In the genomic region with DNA sequence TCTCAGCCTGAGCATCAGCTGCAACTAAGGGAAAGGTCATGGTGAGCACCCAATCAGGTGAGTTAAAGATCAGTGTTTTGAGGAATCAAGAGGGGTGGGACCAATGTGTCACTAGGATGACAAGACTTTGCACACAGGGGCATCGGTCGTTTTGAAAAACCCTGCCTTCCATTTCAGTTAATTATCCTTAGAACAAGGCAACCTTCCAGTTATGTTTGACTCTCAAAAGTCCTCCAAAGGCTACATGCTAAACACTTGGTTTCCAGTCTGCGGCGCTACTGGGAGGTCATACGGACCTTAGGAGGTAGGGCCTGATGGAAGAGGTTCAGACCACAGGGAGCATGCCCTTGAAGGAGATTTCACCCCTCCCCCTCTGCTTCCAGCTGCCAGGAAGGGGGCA, we compare ENCODE assay signal across 23 mouse cellular contexts. TPM values are rescaled to one million over a fixed set of nuclear protein-coding genes. Genes with fewer than 3 reads are reported as not detected.
A peak's percentile ranks its signal among the peaks of the same experiment; 100 is the strongest.
DNase-seq lines count a peak whose midpoint lies in the region; ATAC-seq and TF ChIP-seq lines count a peak whose summit lies in the region.
"Not testable (repeated sequence)": the region's sequence is repeated elsewhere in the genome, so short reads cannot be mapped to it uniquely, and the experiment has no call there.
"Had no signal": no experiment of that assay in that cellular context is flagged by ENCODE, and none has a peak within 500 bp of the region (broad histone marks: within the 10 kb centered on the region; RNA-seq: fewer than 3 reads in every experiment).

No protein-coding gene starts in this region.

- peaks cover 12% of the 10 kb centered on the region for H3K9me3 ChIP-seq in G1E (replicated peaks)
- H3K9me3 ChIP-seq in liver, postnatal 0 days (ENCODE audit: low read length) = not testable (repeated sequence)

- not testable (repeated sequence) for TF ChIP-seq POLR2A in kidney, adult 2 months (IDR thresholded peaks at IDR 0.05; ENCODE audit: low read depth, low read length); liver, adult 2 months (IDR thresholded peaks at IDR 0.05; ENCODE audit: extremely low read depth, insufficient read depth, low read length)

- not testable (repeated sequence) for DNase-seq in G1E (ENCODE audit: low spot score)
- DNase-seq in kidney, adult 11 months = peak; percentile 81
- peak; percentile 90 for DNase-seq in kidney, adult 2 months
- peak; percentile 92 for DNase-seq in kidney, adult 9 months
- DNase-seq in kidney, postnatal 10 days = peak; percentile 30
- DNase-seq in kidney, postnatal 25 days = peak; percentile 62 to 83
- DNase-seq in liver, adult 2 months (ENCODE audit: extremely low read depth, low read depth, low spot score) = peak; percentile 91
- peak; percentile 19 for DNase-seq in liver, postnatal 0 days

- not testable (repeated sequence) for H3K4me3 ChIP-seq in G1E (ENCODE audit: low read depth, low read length); kidney, adult 2 months (ENCODE audit: insufficient read depth, low read depth, low read length); liver, adult 2 months (ENCODE audit: insufficient read depth, low read depth, low read length); liver, postnatal 0 days (ENCODE audit: low read depth, low read length)

- peaks cover 10% of the 10 kb centered on the region for H3K4me1 ChIP-seq in G1E (ENCODE audit: insufficient read depth, low read depth, low read length)
- H3K4me1 ChIP-seq in kidney, adult 2 months (ENCODE audit: control insufficient read depth, insufficient read depth, low read length); liver, adult 2 months (ENCODE audit: control insufficient read depth, insufficient read depth, low read length); liver, postnatal 0 days (ENCODE audit: insufficient read depth): not testable (repeated sequence)

- not testable (repeated sequence) for TF ChIP-seq CTCF in G1E (IDR thresholded peaks at IDR 0.05; ENCODE audit: low read depth, low read length); kidney, adult 2 months (conservative IDR thresholded peaks at IDR 0.05; ENCODE audit: insufficient read depth, insufficient read length, low read depth, low read length); liver, adult 2 months (IDR thresholded peaks at IDR 0.05; ENCODE audit: low read depth, low read length); liver, postnatal 0 days (IDR thresholded peaks at IDR 0.05; ENCODE audit: low read depth)

- H3K27me3 ChIP-seq in G1E (ENCODE audit: insufficient read depth, low read length) = peaks cover 31% of the 10 kb centered on the region
- H3K27me3 ChIP-seq in kidney, adult 2 months (replicated peaks; ENCODE audit: control insufficient read depth, insufficient read depth, low read length); liver, adult 2 months (ENCODE audit: control insufficient read depth, insufficient read depth, low read length): not testable (repeated sequence)
- H3K27me3 ChIP-seq in liver, postnatal 0 days (ENCODE audit: insufficient read depth, low read length) = peaks cover 15% of the 10 kb centered on the region; the same call in 1 of the 2 replicates

- TF ChIP-seq EP300 in liver, postnatal 0 days (IDR thresholded peaks at IDR 0.05; ENCODE audit: low read depth) = not testable (repeated sequence)

- H3K36me3 ChIP-seq in G1E (replicated peaks); kidney, adult 2 months (ENCODE audit: control insufficient read depth, insufficient read depth, low read length); liver, adult 2 months (ENCODE audit: control insufficient read depth, insufficient read depth, low read length); liver, postnatal 0 days (replicated peaks; ENCODE audit: insufficient read depth, low read length): not testable (repeated sequence)

- 41% methylated on average over 5 of the region's 5 CpGs for WGBS in kidney, adult 2 months
- 35% methylated on average over 5 of the region's 5 CpGs for WGBS in liver, adult 2 months
- WGBS in liver, postnatal 0 days (ENCODE audit: insufficient replicate concordance) = 71% methylated on average over 5 of the region's 5 CpGs

- peak overlapping the region; percentile 72 for H3K27ac ChIP-seq in kidney, adult 2 months (ENCODE audit: insufficient read depth, low read depth, low read length)
- H3K27ac ChIP-seq in liver, adult 2 months (replicated peaks; ENCODE audit: insufficient read depth, low read depth, low read length); liver, postnatal 0 days (ENCODE audit: low read depth): not testable (repeated sequence)

- ATAC-seq in G1E (ENCODE audit: extremely low read depth, insufficient number of reproducible peaks, low FRiP score, poor library complexity, severe bottlenecking) = peak; percentile 34; the same call in 1 of the 2 replicates
- peak; percentile 72 for ATAC-seq in liver, postnatal 0 days

- H3K9ac ChIP-seq in liver, adult 2 months (ENCODE audit: low read depth, low read length); liver, postnatal 0 days (replicated peaks): not testable (repeated sequence)

- H3K4me2 ChIP-seq in liver, postnatal 0 days (ENCODE audit: low read depth, low read length) = not testable (repeated sequence)

- not testable (repeated sequence) for H3K79me2 ChIP-seq in liver, adult 2 months (ENCODE audit: control insufficient read depth, insufficient read depth, low read length)

RNA-seq across cellular contexts. Expression of gene Acot3, which starts 1.2 kb away (rescaled TPM):
- total RNA-seq in G1E (2014; fragmentation: Nextera tagmentation) (not detected in 2 replicates), G1E (2017) (not detected in 2 replicates)
- polyA plus RNA-seq in G1E (2012) = 0.03 TPM in 2 replicates
- 30.7 and 37.0 TPM in 2 replicates for polyA plus RNA-seq in kidney, adult 2 months (2012; rRNA removed)
- total RNA-seq in liver, adult 2 months (2014; rRNA removed) = 45.4 and 58.2 TPM in 2 replicates
- 33.7 and 59.9 TPM in 2 replicates for polyA plus RNA-seq in liver, adult 2 months (2012; rRNA removed)
- 37.2 and 43.0 TPM in 2 replicates for polyA plus RNA-seq in liver, postnatal 0 days (2015; fragmentation: Nextera tagmentation; extraction: Ambion mirVana)
- total RNA-seq: adrenal gland, postnatal 25 days; CH12.LX; common myeloid progenitor, adult 5-6 weeks; MEL had no signal
- polyA plus RNA-seq: CD4-positive, CD25-positive, alpha-beta regulatory T cell, adult 4 months; embryonic facial prominence, embryonic 13.5 days; embryonic facial prominence, embryonic 15.5 days had no signal

RNA-seq across cellular contexts. Expression of gene Gm49366, which starts 12.0 kb away (rescaled TPM):
- total RNA-seq in G1E (2014; fragmentation: Nextera tagmentation) = not detected in 2 replicates
- total RNA-seq in G1E (2017) = not detected in 2 replicates
- not detected in 2 replicates for polyA plus RNA-seq in G1E (2012)
- polyA plus RNA-seq in kidney, adult 2 months (2012; rRNA removed) = 0.35 TPM in 1 of 2 replicates, not detected in the other
- total RNA-seq in liver, adult 2 months (2014; rRNA removed) = not detected in 2 replicates
- polyA plus RNA-seq in liver, adult 2 months (2012; rRNA removed) = not detected in 2 replicates
- not detected in 2 replicates for polyA plus RNA-seq in liver, postnatal 0 days (2015; fragmentation: Nextera tagmentation; extraction: Ambion mirVana)
- total RNA-seq: adrenal gland, adult 2 months; adrenal gland, postnatal 10 days; adrenal gland, postnatal 25 days; adrenal gland, postnatal 4 days; CH12.LX; common myeloid progenitor, adult 5-6 weeks; MEL had no signal
- polyA plus RNA-seq: adrenal gland, adult 2 months; CD4-positive, CD25-positive, alpha-beta regulatory T cell, adult 4 months; embryonic facial prominence, embryonic 11.5 days; embryonic facial prominence, embryonic 13.5 days; embryonic facial prominence, embryonic 15.5 days; erythroblast, embryonic 14.5 days; forebrain, embryonic 10.5 days; forebrain, embryonic 12.5 days; forebrain, embryonic 14.5 days had no signal

RNA-seq across cellular contexts. Expression of gene Acot4, which starts 12.6 kb away (rescaled TPM):
- total RNA-seq in G1E (2014; fragmentation: Nextera tagmentation) (not detected in 2 replicates), G1E (2017) (0.05 and 0.06 TPM in 2 replicates)
- not detected in 2 replicates for polyA plus RNA-seq in G1E (2012)
- polyA plus RNA-seq in kidney, adult 2 months (2012; rRNA removed) = 47.8 and 63.5 TPM in 2 replicates
- total RNA-seq in liver, adult 2 months (2014; rRNA removed) = 43.4 and 53.4 TPM in 2 replicates
- 44.7 and 71.6 TPM in 2 replicates for polyA plus RNA-seq in liver, adult 2 months (2012; rRNA removed)
- polyA plus RNA-seq in liver, postnatal 0 days (2015; fragmentation: Nextera tagmentation; extraction: Ambion mirVana) = 29.0 and 35.0 TPM in 2 replicates
- total RNA-seq: CH12.LX; common myeloid progenitor, adult 5-6 weeks had no signal

RNA-seq across cellular contexts. Expression of gene Acot5, which starts 18.4 kb away (rescaled TPM):
- total RNA-seq in G1E (2014; fragmentation: Nextera tagmentation) (not detected in 2 replicates), G1E (2017) (not detected in 2 replicates)
- polyA plus RNA-seq in G1E (2012) = not detected in 2 replicates
- polyA plus RNA-seq in kidney, adult 2 months (2012; rRNA removed) = 0.12 and 0.16 TPM in 2 replicates
- not detected in 2 replicates for total RNA-seq in liver, adult 2 months (2014; rRNA removed)
- polyA plus RNA-seq in liver, adult 2 months (2012; rRNA removed) = 0.06 TPM in 1 of 2 replicates, not detected in the other
- polyA plus RNA-seq in liver, postnatal 0 days (2015; fragmentation: Nextera tagmentation; extraction: Ambion mirVana) = 0.37 and 0.54 TPM in 2 replicates
- total RNA-seq: CH12.LX; common myeloid progenitor, adult 5-6 weeks; MEL had no signal
- polyA plus RNA-seq: CD4-positive, CD25-positive, alpha-beta regulatory T cell, adult 4 months; embryonic facial prominence, embryonic 11.5 days; erythroblast, embryonic 14.5 days; forebrain, embryonic 10.5 days; forebrain, embryonic 12.5 days; forebrain, embryonic 14.5 days had no signal

RNA-seq across cellular contexts. Expression of gene Acot1, which starts 41.5 kb away (rescaled TPM):
- not detected in 2 replicates for total RNA-seq in G1E (2014; fragmentation: Nextera tagmentation)
- total RNA-seq in G1E (2017) = 0.11 TPM in 1 of 2 replicates, not detected in the other
- polyA plus RNA-seq in G1E (2012) = not detected in 2 replicates
- polyA plus RNA-seq in kidney, adult 2 months (2012; rRNA removed) = 67.8 and 73.1 TPM in 2 replicates
- 26.1 and 30.8 TPM in 2 replicates for total RNA-seq in liver, adult 2 months (2014; rRNA removed)
- 24.5 and 40.9 TPM in 2 replicates for polyA plus RNA-seq in liver, adult 2 months (2012; rRNA removed)
- polyA plus RNA-seq in liver, postnatal 0 days (2015; fragmentation: Nextera tagmentation; extraction: Ambion mirVana) = 87.8 and 106 TPM in 2 replicates
- polyA plus RNA-seq: CD4-positive, CD25-positive, alpha-beta regulatory T cell, adult 4 months had no signal

Comparison
In these comparisons a context has a peak if more than half of its experiments do, and no peak if none do; other contexts are left out.
1. RNA of gene Acot3, which starts 1.2 kb away (polyA plus RNA-seq): 37.2 to 43.0 TPM in liver, postnatal 0 days, 33.7 to 59.9 TPM in liver, adult 2 months and 30.7 to 37.0 TPM in kidney, adult 2 months; 0.03 TPM in G1E; every median in the first group is over 10 times any median in the second.
2. RNA of gene Acot4, which starts 12.6 kb away (polyA plus RNA-seq): 47.8 to 63.5 TPM in kidney, adult 2 months, 44.7 to 71.6 TPM in liver, adult 2 months and 29.0 to 35.0 TPM in liver, postnatal 0 days; not detected in G1E; every median in the first group is over 10 times any median in the second.